Mouse (Mus musculus): ENCODE results near the gene Snrpg.
"Not testable (repeated sequence)": the region's sequence is repeated elsewhere in the genome, so short reads cannot be mapped to it uniquely, and the experiment has no call there.

The Snrpg gene

DNA sequence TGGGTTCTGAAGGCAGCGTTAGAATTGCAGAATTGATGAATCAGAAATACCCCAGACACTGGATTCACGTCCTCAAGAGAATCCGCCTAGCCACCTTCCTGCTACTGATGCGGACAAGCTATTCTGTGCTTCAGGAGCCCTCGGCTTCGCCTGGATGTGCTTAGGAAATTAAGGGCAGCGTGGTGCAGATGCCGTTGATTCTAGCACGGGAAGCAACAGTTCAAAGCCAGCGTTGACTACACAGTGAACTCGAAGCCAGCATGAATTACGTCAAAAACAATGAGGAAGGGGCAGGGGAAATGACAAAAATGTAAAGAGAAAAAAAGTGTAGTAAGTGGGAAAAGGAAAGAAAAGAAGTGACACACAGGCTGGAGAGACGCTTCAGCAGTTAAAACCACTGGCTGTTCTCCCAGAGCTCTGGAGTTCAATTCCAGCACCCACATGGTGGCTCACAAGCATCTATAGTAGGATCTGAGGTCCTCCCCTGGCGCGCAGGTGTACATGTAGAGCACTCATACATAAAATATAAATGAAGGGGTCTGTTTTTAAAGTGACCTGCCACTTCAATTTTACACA lies at the start of gene Snrpg:
Gene Snrpg, plus strand, starts transcription at position 541 of the 576 bp plus-strand sequence.
- no peak for DNase-seq (ENCODE audit: low spot score)

DNA sequence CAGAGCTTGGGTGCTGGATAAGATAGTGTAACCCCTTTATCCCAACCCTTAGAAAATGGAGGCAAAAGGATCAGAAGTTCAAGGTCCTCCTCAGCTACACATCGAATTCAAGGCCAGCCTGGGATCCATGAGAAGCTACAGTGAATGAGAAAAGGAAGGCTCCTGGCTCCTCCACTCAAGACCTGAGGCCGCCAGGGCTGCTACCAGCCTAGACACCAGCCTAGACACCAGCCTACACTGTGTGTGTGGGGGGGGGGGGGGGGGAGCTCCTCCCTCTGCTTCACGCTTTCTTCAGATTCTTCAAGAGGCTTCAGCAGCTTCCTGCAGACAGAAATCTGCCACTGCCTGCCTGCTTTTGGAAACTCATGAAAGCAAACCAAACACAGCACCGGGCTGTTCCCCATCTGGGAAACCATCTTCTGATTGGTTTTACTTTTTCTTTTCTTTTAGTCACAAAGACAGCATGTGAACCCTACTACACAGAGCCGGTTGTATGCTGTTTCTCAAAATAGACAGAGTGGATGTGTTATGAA lies 49.0 kb upstream of the Snrpg start:
- peak; percentile 15 for DNase-seq (ENCODE audit: low spot score)

DNA sequence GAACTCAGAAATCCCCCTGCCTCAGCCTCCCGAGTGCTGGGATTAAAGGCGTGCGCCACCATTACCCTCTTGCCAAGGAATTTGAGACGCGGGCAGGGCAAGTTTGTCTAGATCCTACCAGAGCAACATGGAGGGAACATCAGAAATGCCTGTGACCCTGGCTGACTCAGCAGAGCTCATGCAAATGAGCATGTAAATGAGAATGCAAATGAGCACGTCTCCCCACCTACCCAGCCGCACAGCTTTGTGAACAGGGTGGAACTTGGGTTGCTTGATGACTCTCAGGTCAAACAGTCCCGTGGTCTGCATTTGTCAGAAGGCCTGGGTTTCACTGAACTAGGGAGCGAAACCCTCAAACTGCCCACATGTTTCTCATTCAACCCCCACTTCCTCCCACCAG lies 48.1 kb upstream of the Snrpg start:
- no peak for DNase-seq (ENCODE audit: low spot score)

DNA sequence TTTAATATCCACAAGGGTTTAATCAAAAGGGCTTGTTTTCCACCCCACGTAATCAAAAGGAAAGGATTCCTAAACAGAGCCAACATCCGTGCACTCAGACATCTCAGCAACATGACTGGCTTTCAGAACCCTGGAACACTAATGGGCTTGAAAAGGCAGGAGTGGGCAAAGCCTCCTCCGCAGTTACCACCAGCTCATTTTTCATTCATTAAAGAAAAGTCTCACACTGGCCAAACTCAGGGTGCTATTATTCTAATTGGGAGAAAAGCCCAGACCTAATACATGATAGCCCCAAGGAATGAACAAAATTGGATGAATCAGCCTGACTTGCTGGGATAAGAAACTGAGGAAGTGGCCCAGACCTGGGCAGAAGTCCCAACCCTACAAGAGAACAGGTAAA lies 46.7 kb upstream of the Snrpg start:
- DNase-seq (ENCODE audit: low spot score) = no peak

DNA sequence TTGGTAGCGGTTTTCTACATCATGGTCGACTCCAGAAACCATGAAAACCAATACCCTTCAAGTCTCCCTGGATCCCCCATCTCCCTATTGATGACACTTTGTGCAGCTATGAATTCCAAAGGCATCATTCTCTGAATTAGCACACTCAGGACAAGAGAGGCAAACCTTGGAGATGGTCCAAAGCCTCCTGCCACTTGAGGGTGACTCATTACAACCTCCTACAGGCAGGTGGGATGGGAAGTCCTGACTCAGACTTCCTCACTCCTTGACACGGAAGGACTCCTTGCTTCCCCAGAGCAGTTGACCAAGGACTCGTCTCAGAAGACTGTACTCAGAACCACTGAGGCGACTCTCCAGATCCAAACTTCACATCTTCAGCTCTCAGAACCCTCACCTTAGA lies 45.5 kb upstream of the Snrpg start:
- no peak for DNase-seq (ENCODE audit: low spot score)

DNA sequence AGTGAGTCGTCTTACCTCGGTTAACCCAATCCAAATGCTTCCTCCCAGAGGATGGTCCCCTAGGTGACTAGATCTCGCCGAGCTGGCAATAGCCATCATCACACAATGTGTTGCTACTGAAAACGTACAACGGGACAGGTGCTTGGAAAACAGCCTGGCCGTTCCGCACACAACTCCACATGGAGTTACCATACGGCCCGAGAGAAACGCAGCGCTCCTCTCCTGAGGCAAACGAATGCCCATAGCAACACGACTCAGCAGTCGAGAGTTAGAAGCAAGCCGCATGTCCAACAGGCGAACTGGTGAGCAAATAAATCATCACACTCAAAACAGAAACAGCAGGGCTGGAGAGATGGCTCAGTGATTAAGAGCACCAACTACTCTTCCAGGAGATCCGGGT lies 44.2 kb upstream of the Snrpg start:
- DNase-seq (ENCODE audit: low spot score) = peak; percentile 69

DNA sequence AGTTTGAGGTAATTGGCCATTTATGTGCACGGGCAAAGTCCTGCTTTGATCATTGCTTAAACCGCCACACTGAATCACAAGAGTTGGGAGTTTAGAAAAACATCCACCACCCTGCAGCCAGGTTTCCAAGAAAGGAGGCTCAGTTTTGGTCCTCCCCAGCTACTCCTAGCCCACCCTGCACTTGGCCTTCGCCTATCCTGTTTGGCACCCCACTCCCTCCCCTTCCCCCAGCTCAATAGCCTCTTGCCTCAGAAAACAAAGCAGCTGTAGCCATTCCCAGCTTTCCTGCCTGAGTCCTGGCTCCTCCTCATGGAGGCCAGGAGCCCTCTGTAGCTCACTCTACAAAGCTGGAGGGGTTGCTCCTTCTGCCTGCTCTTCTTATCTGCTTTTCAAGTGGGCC lies 42.7 kb upstream of the Snrpg start:
- no peak for DNase-seq (ENCODE audit: low spot score)

DNA sequence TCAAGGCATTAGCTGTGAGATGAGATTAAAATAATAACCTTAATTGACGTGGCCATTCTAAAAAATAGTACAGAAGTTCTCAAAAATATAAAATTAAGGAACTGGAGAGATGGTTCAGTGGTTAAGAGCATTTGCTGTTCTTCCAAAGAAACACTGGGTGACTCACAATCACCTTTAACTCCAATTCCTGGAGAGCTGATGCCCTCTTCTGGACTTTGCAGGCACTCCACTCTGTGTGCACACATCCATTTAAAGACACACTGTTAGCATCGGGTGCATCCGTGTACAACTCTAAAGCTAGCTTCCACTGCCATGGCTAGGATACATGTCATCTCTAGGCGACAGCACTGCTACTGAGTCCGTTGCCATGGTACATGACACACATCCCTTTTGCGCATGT lies 41.2 kb upstream of the Snrpg start:
- no peak for DNase-seq (ENCODE audit: low spot score)

DNA sequence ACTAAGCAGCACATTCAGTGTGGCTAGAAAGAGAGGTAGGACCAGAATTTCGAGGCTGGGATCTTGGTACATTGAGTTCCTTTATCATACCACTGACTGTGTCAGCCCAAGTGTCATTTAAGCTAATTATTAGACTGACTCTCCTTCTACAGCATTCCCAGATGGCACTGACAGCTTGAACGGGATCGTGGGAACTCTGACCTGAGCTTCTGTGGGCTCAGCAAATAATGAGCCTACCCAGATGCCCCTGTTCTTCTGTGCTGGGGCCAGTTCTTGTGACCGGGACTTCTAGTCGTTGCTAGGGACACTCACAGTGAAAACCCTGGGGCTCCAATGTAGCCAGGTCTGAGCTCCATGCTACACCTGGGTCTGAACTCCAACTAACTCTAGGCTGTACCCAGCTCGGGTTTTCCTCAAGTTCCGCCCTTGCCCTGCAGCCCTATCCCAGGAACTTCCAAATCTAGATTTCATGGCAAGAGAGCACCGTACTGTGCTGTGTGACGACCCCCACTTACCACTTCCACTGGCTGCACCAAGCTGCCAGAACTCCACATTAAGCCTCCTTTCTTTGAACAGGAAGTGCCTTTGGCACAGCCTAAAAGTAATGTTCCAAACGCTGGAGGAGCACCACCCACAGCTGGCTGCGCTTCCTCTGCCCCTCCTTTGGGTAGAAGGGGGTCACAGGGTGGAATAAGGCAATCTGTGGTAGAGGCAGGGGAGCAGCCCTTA lies 35.8 kb upstream of the Snrpg start:
- no peak for DNase-seq (ENCODE audit: low spot score)

DNA sequence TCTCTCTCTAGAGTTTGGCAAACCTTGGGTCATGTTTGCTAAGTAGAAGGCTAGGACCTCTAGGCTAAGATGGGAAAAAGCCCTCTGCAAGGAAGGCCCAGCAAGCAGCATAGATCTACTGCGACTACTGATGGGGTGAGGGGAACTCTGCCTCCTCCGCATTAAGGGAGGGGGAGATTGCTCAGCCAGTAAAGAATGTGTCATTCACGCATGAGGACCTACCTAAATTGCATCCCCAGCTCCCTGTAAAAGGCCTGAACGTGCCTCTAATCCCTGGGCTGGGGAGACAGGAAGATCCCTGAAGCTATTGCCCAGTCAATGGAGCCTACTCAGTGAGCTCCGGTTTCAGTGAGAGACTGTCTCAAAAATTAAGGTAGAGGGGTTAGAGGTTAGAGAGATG lies 35.2 kb upstream of the Snrpg start:
- DNase-seq (ENCODE audit: low spot score) = no peak

DNA sequence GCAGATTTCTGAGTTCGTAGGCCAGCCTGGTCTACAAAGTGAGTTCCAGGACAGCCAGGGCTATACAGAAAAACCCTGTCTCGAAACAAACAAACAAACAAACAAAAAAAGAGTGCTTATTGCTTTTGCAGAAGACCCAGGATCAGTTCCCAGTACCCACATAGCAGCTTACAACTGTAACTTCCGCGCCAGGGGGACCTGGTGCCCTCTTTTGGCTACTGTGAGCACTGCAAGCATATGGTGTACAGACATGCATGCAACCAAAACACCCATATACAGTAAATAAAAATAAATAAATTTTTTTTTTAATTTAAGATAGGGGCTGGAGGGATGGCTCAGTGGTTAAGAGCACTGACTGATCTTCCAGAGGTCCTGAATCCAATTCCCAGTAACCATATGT lies 34.8 kb upstream of the Snrpg start:
- DNase-seq (ENCODE audit: low spot score) = not testable (repeated sequence)

DNA sequence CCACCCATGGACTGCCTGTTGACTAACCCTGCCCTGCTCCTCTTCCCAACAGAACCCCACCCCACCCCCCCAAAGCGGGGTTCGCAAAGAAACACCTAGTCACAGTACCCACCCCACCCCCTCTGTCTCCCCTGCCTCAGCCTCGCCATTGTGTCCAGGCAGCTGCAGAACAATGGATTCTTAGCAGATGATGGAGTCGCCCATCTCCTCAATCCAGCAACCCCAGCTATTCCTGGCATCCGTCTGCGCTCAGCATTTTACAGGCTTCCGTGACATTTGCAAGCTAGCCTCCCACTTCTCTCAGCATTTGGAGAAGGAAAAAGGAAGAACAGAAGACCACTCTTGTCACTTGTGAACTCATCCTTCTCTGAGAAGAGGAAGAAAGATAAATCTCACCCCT lies 27.4 kb upstream of the Snrpg start:
- peak; percentile 25 for DNase-seq (ENCODE audit: low spot score)

DNA sequence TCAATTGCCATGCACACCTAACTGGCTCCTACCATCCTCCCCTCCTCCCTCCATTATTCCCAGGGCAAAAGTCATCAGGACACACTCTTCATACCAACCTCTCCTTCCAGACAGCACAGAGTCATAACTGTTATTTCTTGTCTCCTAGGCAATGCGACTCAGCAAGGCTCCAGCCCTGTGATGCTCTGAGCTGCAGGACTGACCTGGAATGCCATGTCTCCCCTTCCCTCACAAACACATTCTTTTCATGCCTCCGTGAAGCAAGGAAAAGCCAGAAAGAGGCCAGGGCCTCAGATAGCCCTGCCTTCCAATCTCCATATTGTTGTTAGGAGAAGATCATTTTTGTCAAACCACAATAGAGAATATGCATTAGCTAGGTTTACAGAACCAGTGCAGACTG lies 25.0 kb upstream of the Snrpg start:
- DNase-seq (ENCODE audit: low spot score) = no peak

DNA sequence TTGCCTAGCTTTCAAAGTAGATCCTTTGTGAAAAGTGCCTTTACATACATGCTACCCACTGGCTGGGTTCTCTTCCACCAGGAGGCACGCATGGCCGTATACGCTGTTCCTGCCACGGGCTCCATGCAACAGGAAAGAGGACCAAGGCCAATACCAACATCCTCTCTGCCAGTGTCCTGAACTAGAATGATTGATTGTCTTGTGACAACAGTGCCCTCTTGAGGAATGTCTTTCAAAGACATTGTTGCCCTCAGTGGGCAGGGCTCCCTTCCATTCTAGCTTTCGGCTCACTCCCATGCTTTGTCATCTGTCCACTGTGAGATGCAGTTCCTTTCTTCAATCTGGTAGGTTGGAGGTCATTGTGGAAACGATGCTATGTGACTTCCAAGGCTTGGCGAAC lies 21.8 kb upstream of the Snrpg start:
- DNase-seq (ENCODE audit: low spot score) = peak; percentile 63

DNA sequence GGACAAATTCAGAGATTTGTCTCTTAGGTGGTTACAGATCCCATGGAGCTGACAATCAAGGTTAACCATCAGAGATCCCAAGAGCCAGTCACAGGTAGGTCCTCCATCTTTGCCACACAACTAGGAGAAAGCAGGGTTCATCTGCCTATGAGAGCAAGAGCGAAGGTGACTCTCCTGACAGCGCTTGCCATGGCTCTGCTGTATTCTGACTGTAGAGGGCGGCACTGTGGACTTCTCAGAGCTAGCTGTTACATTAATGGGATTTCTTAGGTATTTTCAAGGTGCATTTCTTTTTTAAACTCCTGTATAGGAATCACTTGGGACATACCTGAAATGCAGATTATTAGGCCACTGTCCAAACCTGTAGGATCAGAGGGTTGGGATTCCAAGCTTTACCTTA lies 16.2 kb upstream of the Snrpg start:
- DNase-seq (ENCODE audit: low spot score) = no peak

DNA sequence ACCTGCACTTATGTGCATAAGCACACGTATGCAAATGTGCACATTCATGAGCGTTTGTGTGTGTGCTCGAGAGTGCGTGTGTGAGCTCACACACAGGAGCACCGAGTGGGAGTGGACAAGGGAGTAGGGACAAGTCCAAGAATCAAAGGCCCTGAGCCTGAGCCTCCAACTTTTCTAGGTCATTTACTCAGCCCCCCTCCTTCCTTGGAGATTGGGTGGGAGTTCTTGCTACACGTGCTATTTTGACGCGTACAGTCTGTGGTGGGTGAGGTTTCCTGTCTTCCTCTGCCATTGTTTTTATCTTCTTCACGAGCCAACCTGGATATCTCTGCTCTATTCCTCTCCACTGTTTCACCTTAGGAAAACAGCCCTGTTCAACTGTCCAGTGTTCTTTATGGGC lies 14.1 kb upstream of the Snrpg start:
- DNase-seq (ENCODE audit: low spot score) = no peak

DNA sequence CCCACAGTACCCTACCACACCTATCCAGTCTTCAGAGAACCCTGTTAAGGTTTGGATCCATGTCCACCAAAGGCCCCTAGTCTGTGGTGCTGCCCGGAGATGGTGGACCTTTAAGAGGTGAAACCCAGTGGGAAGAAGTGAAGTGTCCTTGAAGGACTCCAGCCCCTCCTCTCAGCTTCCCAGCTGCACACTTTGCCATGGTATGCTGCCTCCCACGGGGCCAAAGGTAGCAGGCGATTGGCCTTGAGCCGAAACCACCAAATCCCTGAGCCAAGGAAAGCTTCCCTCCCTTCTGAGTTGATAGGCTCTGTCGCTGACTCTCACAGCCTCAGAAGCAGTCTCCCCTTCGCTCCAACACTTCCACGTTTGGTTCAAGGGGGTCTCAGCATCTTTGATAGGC lies 10.4 kb upstream of the Snrpg start:
- no peak for DNase-seq (ENCODE audit: low spot score)

DNA sequence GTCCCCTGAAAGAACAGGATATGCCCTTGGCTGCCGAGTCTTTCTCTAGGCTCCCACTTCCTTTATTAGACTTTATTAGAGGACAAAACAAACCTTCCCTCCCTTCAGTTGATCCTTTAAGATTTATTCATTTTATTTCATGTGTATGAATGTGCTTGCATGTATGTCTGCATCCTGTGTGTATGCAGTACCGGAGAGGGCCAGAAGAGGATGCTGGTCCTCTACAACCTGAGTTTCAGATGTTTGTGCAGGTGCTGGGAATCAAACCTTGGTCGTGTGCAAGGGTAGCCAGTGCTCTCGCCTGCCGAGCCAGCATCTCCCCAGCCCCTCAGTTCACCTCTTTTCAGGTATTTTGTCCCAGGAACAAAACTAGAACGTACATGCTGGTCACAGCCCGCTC lies 9.7 kb upstream of the Snrpg start:
- DNase-seq (ENCODE audit: low spot score) = no peak

DNA sequence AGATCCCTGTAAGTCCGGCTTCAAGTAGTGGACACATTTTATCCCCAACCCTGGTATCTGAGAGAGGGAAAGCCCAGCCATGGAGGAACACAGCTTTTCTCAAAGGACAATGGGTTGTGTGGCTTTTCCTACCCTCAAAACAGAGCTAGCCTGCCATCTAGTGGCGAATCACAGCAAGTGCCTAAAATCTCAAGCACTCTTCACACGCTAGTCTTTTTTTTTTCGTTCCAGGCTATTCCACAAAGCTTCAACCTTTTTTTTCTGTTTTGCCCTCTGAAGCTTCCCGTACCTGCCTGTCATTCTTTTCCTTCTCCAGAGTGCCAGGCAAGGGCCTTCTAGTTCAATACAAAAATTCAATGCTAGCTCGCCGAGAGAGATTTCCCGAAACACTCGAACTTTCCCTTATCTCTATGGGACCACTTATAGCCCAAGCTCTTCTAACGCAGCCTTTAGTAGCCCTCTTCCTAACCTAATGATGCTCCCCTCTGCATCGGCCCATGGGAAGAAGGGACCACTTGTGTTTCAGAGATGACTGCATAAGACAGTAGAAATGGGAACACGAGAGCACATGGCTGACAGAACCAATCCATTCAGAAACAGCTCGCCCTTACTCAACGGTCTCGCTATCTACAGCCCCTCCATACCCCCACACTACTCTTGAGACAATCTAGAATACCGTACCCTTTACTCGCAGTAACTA lies 6.5 kb upstream of the Snrpg start:
- peak; percentile 80 for DNase-seq (ENCODE audit: low spot score)

DNA sequence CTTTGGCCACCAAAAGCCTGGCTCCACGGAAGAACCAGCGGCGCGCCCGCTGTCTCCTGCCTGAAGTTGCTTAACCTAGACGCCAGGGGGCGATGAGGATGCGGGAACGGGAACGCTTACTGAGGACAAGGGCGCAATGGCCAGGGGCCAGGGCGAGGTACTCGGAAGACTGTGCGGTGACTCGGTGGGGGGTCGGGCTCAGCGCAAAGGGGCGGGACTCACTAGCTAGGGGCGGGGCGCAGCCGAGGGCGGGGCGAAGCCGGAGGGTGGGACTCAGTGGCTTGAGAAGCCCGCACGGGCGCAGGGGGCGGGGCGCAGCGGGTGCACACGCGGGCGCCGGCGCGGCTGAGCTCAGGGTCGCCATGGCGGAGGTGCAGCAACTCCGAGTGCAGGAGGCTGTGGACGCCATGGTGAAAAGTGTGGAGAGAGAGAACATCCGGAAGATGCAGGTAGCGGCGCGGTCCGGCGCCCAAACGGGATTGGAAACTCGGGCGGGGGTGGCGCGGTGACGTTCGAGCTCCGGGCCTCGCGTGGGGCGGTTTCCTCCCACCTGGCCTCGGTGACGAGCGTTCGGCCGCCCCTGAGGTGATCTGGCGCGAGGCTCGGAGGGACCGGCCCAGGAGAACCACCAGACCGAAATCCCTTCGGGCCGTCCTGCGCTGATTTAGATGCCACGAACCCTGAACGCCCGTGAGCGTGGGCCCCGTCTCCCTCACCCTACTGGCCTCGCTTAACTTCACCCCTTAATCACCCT lies 5.6 kb upstream of the Snrpg start, which contains the start of gene Fam136a:
Gene Fam136a, plus strand, starts transcription at position 276 of the 754 bp plus-strand sequence.
- peak; percentile 92 for DNase-seq (ENCODE audit: low spot score)

DNA sequence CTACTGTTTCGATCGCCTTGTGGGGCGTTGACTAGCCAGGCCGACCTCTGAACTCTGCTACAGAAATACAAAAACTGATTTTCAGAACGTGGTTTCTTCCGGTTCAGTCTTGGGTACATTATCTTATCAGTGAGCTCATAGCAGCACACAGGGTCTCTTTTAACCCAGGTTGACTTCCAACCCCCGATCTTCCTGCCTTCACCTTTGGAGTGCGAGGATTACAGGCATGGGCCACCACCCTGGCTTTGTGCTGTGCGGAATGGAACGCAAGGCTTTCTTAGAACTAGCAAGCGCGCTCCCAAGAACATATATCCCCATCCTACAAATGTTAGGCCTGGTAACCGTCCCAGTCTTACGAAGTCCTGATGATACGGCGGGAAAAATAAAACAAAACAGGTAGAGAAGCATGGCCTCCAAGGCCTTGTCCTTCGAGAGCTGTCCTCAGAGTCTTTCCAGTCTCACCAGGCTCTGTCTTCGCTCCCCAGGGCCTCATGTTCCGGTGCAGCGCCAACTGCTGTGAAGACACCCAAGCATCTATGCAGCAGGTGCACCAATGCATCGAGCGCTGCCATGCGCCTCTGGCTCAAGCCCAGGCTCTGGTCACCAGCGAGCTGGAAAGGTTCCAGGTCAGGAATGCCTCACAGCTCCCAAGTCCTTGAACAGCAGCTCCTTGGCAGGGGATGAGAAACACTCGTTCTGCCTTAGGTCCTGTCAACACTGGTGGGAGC lies 4.8 kb upstream of the Snrpg start:
- peak; percentile 32 for DNase-seq (ENCODE audit: low spot score)

DNA sequence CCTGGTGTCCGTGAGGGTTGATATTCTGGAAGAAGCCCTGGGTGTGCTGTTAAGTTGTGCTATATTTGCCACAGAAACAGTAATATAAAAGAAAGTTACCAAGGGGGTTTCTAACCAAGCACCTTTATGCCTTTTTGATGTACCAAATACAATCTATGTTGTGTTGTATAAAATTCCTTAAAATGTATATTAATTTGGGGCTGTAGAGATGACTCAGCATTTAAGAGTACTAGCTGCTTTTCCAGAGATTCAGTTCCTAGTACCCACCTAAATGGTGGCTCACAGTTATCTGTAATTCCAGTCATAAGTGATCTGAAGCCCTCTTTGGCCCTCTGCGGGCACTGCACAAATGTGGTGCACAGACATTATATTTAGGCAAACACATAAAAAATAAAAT lies 4.3 kb upstream of the Snrpg start:
- DNase-seq (ENCODE audit: low spot score) = no peak
